Mouse (Mus musculus) granulocyte monocyte progenitor cell, adult 5-6 weeks (primary cell): ENCODE measurements around the gene Rnase11. TPM values are rescaled to one million over a fixed set of nuclear protein-coding genes. Genes with fewer than 3 reads are reported as not detected.

Source experiments
- ATAC-seq: replicated peaks from 2 replicates; pipeline ENCODE4 v1.8.0; 2016; ENCODE audit warnings: mild to moderate bottlenecking, moderate TSS enrichment, inconsistent platforms; ENCODE audit not compliant: poor library complexity, severe bottlenecking
- total RNA-seq, 2 experiments: library from RNA; stranded (forward) in 1 of 2; stranded (reverse) in 1 of 2; fragments of 200-712, 200-1000 nt in 1 of 2; fragments of >200 nt in 1 of 2; fragmentation: Nextera tagmentation in 1 of 2; gene quantifications; 2 replicates each; pipeline ENCODE4 v1.2.3; 2014 to 2017

The Rnase11 gene
- total RNA-seq (2014; fragmentation: Nextera tagmentation) (not detected in 2 replicates), total RNA-seq (2017) (not detected in 2 replicates)

DNA sequence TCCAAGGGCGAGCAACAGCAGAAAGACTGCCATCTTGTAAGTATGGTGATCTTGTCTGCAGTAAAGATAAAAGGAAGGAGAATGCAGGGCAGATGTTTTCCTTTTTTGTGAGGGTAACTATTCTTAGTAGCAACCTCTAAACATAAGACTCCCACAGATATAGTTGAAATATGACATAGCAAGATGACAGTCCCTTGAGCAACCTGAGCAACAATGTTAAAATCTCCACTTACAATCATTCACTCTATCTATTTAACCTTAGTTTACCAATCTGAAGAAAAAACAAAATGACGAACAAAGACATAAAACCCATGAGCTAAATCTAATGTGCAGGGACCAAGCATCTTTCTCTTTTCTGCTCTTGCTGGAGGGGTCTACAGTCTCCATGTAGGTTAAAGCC lies at the start of gene Rnase11:
TSS of gene Rnase11 (minus strand) at position 101 of the 400 bp plus-strand sequence.
- ATAC-seq = no peak

DNA sequence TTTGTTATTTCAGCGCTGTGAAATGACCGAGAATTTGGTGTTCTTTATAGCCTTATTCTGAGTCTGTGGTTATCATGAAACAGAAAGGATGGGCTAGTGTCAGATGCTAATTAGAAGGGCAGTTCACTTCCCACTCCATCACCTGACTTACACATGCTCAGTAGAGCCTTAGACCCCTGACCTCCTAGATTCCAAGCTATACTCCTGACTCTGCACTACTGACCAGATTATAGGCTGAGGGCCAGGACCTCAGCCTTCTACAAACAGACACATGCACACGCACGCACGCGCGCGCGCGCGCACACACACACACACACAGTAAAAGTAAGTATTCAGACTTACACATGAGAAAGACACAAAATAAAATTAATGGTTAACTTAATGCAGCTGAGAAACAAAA lies 49.0 kb upstream of the Rnase11 start:
- ATAC-seq = no peak

- peak; percentile 42 for ATAC-seq
Observed at GRCm38 (mm10) chr14:51098300-51098699, 48.3 kb upstream of the Rnase11 start.

DNA sequence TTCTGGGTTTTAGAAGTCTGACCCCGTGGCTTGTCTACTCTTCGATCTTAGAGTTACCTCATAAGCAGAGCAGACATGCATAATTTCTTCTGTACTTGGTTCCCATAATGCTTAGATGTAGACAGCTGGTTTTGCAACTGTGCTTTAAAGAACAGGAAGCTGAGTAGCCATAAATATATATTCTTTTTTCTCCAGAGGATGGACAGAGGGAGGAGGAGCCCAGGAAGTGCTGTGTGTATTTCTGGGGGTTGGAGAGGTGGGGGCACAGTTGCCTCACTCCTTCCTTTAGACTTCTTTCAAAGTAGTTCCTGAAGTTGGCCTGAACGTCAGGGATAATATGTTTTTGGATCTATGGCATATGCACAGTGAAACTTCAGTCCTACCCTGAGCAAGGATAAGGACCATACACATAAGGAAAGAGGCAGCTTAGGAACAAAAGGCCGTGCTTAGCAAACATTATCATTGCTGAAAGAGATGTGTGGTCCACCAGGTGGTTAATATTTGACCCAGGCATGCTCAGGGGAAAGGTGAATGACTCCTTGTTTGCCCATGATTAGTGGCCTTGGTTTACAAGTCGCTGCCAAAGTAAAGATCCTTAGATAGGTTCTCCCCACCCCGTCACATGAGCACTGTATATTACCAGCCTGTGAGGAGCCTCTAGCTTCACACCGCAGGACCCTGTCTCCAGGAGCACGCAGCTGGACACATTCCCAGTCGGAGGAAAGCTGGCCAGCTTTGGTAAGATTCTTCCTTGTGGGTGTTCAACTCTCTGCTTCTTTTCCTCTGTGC lies 46.0 kb upstream of the Rnase11 start:
- ATAC-seq = peak; percentile 54

DNA sequence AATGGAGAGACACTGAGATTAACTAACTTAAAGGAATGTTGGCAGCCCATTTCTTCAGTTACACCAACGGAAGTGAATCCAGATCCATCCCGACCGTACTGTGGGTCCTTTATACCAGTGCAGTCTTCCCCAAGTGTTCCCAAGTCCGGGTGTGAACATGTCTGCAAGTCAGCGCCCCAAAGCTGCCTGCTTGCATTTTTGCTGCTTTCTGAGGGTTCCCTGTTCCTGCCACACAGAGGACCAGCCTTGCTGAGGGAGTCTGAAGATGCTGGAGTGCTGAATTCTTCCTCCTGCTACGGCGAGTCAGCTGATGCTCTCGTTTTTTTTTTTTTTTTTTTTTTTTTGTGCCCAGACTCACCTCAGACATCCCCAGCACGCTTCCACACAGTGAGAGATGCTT lies 45.0 kb upstream of the Rnase11 start:
- no peak for ATAC-seq

DNA sequence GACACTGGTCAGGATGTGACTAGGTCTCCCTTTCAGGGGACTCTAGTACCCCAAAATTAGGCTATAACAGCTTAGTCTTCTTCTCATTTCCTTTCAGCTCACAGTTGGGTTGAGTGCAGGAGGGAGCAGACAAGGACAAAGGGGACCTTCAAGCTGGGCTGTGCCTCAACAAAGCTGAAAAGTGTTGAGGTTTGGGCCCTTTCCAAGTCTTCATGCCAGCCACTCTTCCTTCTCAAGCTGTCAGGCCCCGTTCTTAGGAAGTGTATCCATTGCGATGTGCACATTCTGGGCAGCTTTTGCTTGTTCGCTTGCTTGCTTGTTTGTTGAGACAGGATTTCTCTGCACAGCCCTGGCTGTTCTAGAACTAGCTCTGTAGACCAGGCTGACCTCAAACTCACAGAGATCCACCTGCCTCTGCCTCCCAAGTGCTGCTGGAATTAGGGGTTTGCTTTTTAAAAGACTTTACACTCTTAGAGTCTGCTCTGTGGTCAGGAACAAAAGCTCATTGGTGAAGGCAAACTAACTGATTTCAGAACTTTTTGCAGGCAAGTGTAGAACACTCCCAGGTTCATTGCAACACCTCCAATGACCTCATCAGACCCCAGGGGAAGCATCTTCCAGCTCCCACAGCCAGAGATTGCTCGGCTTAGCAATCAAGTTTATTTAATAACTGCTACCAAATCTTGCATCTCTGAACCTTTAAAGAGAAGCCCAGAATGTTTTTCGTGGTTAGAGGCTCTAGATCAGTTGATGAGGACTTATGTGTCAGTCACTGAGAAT lies 44.3 kb upstream of the Rnase11 start:
- ATAC-seq = peak; percentile 26

GRCm38 (mm10) chr14:51093496-51093895 lies 43.5 kb upstream of the Rnase11 start:
- ATAC-seq = no peak

GRCm38 (mm10) chr14:51092073-51092620 lies 42.2 kb upstream of the Rnase11 start:
- no peak for ATAC-seq

DNA sequence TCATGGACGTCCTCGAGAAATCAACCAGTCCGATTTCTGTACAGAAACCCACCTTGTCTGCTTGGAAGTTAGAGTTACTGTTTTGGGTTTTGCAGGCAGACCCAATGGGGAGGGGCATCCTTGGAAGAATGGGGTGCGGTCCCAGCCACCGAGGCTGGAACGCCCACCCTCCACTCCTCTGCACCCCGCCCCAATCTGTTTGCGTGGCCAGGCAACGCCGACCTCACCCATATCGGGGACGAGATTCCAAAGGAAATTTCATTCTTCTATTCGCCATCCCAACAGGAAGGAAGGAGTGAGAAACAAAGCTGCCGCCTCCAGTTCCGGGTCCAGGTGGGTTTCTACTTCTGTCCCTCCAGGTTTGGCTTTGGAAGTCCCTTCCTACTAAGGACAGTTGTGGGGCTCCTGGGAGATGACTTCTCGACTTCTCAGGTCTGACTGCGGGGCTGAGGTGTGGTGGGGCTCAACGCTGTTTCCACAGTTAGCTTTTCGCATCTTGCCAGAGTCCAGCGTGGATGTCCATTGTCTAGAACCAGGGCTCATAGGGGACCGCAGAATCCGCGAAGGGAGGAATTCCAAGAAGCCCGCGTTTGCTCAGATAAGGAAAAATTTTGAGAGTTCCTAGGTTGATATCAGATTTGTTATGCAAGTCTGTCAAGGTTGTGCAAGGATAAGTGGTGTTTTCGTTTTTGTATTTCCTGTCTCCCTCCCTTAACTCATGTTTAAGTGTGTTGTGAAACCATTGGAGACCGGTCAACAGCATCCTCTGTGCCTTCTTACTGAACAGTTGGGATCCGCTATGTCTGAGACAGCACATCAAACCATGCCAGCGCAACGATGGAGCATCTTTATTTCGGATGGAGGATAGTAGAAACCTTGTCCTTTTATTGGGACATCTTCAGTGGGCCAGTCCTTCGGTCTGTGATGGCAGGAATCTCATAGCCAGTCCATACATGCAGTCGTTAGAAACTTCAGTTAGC lies 41.2 kb upstream of the Rnase11 start, which contains the start of the genes Rnase4 and Ang:
TSS of gene Rnase4 (plus strand) at position 157 of the 980 bp plus-strand sequence.
TSS of gene Ang (plus strand) at position 230 of the 980 bp plus-strand sequence.
- peak; percentile 31 for ATAC-seq

DNA sequence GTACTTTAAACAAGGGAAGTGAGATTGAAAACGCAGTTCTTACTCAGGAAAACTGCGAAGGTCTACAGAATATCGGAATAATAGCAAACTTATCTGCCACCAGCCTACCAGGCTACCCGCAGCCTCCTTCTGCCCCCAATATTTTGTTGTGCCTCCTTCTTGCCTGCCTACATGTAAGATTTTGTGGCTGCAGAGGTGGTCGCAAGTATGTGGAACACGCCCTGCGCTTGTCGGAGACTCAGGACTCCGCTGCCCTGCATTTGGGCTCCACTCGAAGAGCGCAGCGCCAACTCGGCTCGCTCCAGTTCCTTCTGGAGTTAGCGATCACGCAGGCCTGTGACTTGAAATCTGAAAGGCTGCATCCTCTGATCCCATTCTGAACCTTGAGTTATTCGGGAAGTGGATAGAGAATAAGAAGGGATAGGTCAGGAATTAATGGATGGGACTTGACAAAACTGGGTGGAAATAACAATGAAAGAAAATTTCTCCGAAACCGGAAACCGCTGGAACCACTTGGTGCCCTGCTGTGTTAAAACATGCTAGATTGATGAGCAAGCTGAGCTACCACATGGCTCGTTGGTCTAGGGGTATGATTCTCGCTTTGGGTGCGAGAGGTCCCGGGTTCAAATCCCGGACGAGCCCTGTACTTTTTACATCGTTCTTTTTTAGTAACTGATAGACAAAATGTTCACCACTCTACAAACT lies 40.3 kb upstream of the Rnase11 start:
- 0 out of 2 replicates have a peak, but pooled peaks have one; percentile 10 for ATAC-seq

GRCm38 (mm10) chr14:51089674-51090076 lies 39.7 kb upstream of the Rnase11 start:
- ATAC-seq = no peak

- peak; percentile 68 for ATAC-seq
Observed at GRCm38 (mm10) chr14:51088970-51089673, 39.2 kb upstream of the Rnase11 start.

DNA sequence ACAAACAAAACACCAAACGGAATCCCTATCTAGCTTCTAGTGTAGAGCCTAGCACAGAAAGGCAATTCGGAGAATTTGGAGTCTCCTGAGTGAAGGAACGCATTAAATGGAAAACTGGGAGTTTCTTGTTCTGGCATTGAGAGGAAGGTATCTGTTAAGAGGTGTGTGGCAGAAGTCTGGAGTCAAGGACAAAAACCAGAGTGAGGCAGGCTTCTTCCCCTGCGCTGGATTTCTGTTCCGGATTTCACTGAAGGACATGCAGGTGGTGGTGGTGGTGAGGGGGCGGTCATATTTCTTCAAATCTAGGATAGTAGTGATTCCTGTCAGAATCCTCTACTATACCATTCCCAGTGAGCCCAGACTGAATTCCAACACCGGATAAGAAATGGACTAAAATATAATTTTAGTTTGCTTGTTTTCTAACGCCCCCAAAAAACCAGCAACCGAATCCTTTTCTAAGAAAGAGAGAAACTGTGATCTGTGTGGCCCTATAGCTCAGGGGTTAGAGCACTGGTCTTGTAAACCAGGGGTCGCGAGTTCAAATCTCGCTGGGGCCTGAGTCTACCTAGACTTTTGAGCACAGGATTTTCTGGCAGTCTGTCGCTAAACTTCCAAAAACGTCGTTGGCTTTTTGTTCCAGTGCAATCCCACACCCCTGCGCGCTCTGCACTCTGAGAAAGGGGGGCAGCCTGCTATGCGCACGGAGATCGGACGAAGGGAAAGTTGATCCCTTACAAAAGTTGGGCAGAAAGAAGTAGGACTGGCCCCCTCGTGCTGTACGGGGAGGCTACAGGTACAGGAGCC lies 38.4 kb upstream of the Rnase11 start:
- ATAC-seq = peak; percentile 19

GRCm38 (mm10) chr14:51087762-51088161 lies 37.8 kb upstream of the Rnase11 start:
- ATAC-seq = no peak

GRCm38 (mm10) chr14:51085911-51086310 lies 35.9 kb upstream of the Rnase11 start:
- ATAC-seq = no peak

DNA sequence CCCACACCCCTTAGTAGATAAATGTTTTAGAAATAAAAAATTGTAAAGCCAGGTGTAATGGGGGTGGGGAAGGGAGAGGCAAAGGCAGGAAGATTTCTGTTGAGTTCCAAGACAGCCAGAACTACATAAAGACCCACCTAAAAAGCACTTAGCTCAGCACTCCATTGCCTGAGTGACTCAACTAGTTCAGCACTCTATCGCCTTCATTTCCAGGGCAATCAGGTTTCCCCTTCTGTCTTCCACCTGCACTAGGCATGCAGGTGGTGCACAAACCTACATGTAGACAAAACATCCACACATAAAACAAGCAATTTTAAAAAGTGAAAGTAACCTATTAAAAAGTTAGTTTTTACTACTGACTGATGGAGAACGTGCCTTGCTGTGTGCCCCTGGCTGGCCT lies 35.1 kb upstream of the Rnase11 start:
- ATAC-seq = no peak

GRCm38 (mm10) chr14:51083805-51084204 lies 33.8 kb upstream of the Rnase11 start:
- ATAC-seq = peak; percentile 36
